Mouse (Mus musculus): Measurements from ENCODE around the gene Myo18b. TPM values are rescaled to one million over a fixed set of nuclear protein-coding genes. Genes with fewer than 3 reads are reported as not detected.

Gene Myo18b
- total and polyA plus RNA-seq, 3 experiments = 0.05 TPM; not detected in 2

- ATAC-seq (ENCODE audit: extremely low read depth, insufficient number of reproducible peaks, low FRiP score, poor library complexity, severe bottlenecking) (no peak), DNase-seq (ENCODE audit: low spot score) (no peak)
- peaks cover 98% of the 10 kb centered on the region for H3K9me3 ChIP-seq (replicated peaks)
- H3K4me1 ChIP-seq (ENCODE audit: insufficient read depth, low read depth, low read length) = no peaks in the 10 kb centered on the region
- no peaks in the 10 kb centered on the region for H3K36me3 ChIP-seq (replicated peaks)
- H3K27me3 ChIP-seq (ENCODE audit: insufficient read depth, low read length) = no peaks in the 10 kb centered on the region; the same call in 1 of the 2 replicates
- TF ChIP-seq GATA1 (IDR thresholded peaks at IDR 0.05; ENCODE audit: borderline replicate concordance, low read length) = no peak
- no peak for TF ChIP-seq GATA2 (IDR thresholded peaks at IDR 0.05; ENCODE audit: borderline replicate concordance, low read depth, low read length)
- no peak for TF ChIP-seq POLR2AphosphoS5 (IDR thresholded peaks at IDR 0.05; ENCODE audit: insufficient replicate concordance, low read depth, low read length)
- TF ChIP-seq CTCF (IDR thresholded peaks at IDR 0.05; ENCODE audit: low read depth, low read length) = no peak
- TF ChIP-seq TAL1 (conservative IDR thresholded peaks at IDR 0.05; ENCODE audit: low read depth, low read length) = no peak
- no peak overlapping the region for H3K4me3 ChIP-seq (ENCODE audit: low read depth, low read length)
Measured at GRCm38 (mm10) chr5:112868620-112869019, 27.5 kb downstream of the Myo18b start.

- no peak for DNase-seq (ENCODE audit: low spot score)
Measured at GRCm38 (mm10) chr5:112864719-112865367, 31.3 kb downstream of the Myo18b start.

DNA sequence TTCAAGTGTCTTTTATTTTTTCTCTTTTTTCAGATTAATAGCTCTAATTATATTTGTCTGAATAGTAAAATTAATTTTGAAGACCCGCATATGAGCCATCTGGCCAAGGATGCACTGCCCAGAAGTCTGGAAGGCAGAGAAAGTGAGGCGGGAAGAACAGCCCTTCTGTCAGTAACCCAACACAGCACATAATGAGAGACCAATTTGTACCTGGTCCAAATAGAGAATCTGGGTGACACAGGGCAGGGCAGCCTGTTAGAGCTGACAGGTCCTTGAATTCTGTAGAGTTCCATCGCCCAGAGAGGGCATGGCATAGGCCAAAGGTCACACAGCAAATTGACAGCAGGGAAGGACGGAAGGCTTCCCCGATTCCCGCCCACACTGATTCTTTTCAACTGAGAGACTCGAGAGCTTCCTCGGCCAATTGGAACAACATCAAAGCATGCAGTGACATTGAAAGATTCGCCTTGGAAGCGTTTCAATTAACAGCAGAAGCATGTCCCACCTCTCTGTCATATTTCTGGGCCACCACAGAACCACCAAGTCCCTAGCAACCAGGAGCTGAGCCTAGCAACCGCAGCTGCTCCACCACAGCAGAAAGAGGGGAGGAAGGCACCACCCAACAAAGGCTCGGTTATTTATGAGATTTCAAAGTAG is 36.7 kb downstream of the Myo18b start:
- DNase-seq (ENCODE audit: low spot score) = no peak
- Histone ChIP-seq H3K9me3 (replicated peaks) (peaks cover 94% of the 10 kb centered on the region), H3K4me3 (ENCODE audit: low read depth, low read length) (no peak overlapping the region), H3K27me3 (ENCODE audit: insufficient read depth, low read length) (no peaks in the 10 kb centered on the region), H3K4me1 (ENCODE audit: insufficient read depth, low read depth, low read length) (no peaks in the 10 kb centered on the region), H3K36me3 (replicated peaks) (no peaks in the 10 kb centered on the region)
- TF ChIP-seq POLR2AphosphoS5 (IDR thresholded peaks at IDR 0.05; ENCODE audit: insufficient replicate concordance, low read depth, low read length) (no peak), CTCF (IDR thresholded peaks at IDR 0.05; ENCODE audit: low read depth, low read length) (no peak), GATA2 (IDR thresholded peaks at IDR 0.05; ENCODE audit: borderline replicate concordance, low read depth, low read length) (no peak), TAL1 (conservative IDR thresholded peaks at IDR 0.05; ENCODE audit: low read depth, low read length) (no peak), GATA1 (IDR thresholded peaks at IDR 0.05; ENCODE audit: borderline replicate concordance, low read length) (no peak)
- no peak for ATAC-seq (ENCODE audit: extremely low read depth, insufficient number of reproducible peaks, low FRiP score, poor library complexity, severe bottlenecking)

More at GRCm38 (mm10) chr5:112864719-112865367, 31.3 kb downstream of the Myo18b start:
- Histone ChIP-seq H3K4me3 (ENCODE audit: low read depth, low read length) (no peak overlapping the region; the same call in 1 of the 2 replicates), H3K4me1 (ENCODE audit: insufficient read depth, low read depth, low read length) (no peaks in the 10 kb centered on the region), H3K36me3 (replicated peaks) (no peaks in the 10 kb centered on the region), H3K27me3 (ENCODE audit: insufficient read depth, low read length) (no peaks in the 10 kb centered on the region; the same call in 1 of the 2 replicates), H3K9me3 (replicated peaks) (peaks cover 96% of the 10 kb centered on the region)
- no peak for TF ChIP-seq POLR2AphosphoS5 (IDR thresholded peaks at IDR 0.05; ENCODE audit: insufficient replicate concordance, low read depth, low read length)
- TF ChIP-seq GATA2 (IDR thresholded peaks at IDR 0.05; ENCODE audit: borderline replicate concordance, low read depth, low read length) = no peak
- no peak for TF ChIP-seq CTCF (IDR thresholded peaks at IDR 0.05; ENCODE audit: low read depth, low read length)
- no peak for TF ChIP-seq TAL1 (conservative IDR thresholded peaks at IDR 0.05; ENCODE audit: low read depth, low read length)
- TF ChIP-seq GATA1 (IDR thresholded peaks at IDR 0.05; ENCODE audit: borderline replicate concordance, low read length) = no peak
- ATAC-seq (ENCODE audit: extremely low read depth, insufficient number of reproducible peaks, low FRiP score, poor library complexity, severe bottlenecking) = no peak

- H3K4me3 ChIP-seq (ENCODE audit: low read depth, low read length) = no peak overlapping the region; the same call in 1 of the 2 replicates
- TF ChIP-seq GATA1 (IDR thresholded peaks at IDR 0.05; ENCODE audit: borderline replicate concordance, low read length) = no peak
- TF ChIP-seq TAL1 (conservative IDR thresholded peaks at IDR 0.05; ENCODE audit: low read depth, low read length) = no peak
- no peak for TF ChIP-seq CTCF (IDR thresholded peaks at IDR 0.05; ENCODE audit: low read depth, low read length)
- no peak for TF ChIP-seq POLR2AphosphoS5 (IDR thresholded peaks at IDR 0.05; ENCODE audit: insufficient replicate concordance, low read depth, low read length)
- TF ChIP-seq GATA2 (IDR thresholded peaks at IDR 0.05; ENCODE audit: borderline replicate concordance, low read depth, low read length) = no peak
- H3K36me3 ChIP-seq (replicated peaks) = no peaks in the 10 kb centered on the region
- DNase-seq (ENCODE audit: low spot score) = no peak
- no peaks in the 10 kb centered on the region for H3K4me1 ChIP-seq (ENCODE audit: insufficient read depth, low read depth, low read length)
- H3K9me3 ChIP-seq (replicated peaks) = peaks cover 96% of the 10 kb centered on the region
- no peak for ATAC-seq (ENCODE audit: extremely low read depth, insufficient number of reproducible peaks, low FRiP score, poor library complexity, severe bottlenecking)
- H3K27me3 ChIP-seq (ENCODE audit: insufficient read depth, low read length) = no peaks in the 10 kb centered on the region
Measured at GRCm38 (mm10) chr5:112853179-112853578, 43.0 kb downstream of the Myo18b start.

GRCm38 (mm10) chr5:112851389-112851788 is 44.8 kb downstream of the Myo18b start:
- no peaks in the 10 kb centered on the region for H3K27me3 ChIP-seq (ENCODE audit: insufficient read depth, low read length)
- H3K4me3 ChIP-seq (ENCODE audit: low read depth, low read length) = no peak overlapping the region
- ATAC-seq (ENCODE audit: extremely low read depth, insufficient number of reproducible peaks, low FRiP score, poor library complexity, severe bottlenecking) = no peak
- H3K4me1 ChIP-seq (ENCODE audit: insufficient read depth, low read depth, low read length) = no peaks in the 10 kb centered on the region
- TF ChIP-seq GATA2 (IDR thresholded peaks at IDR 0.05; ENCODE audit: borderline replicate concordance, low read depth, low read length) (no peak), TAL1 (conservative IDR thresholded peaks at IDR 0.05; ENCODE audit: low read depth, low read length) (no peak), CTCF (IDR thresholded peaks at IDR 0.05; ENCODE audit: low read depth, low read length) (no peak), POLR2AphosphoS5 (IDR thresholded peaks at IDR 0.05; ENCODE audit: insufficient replicate concordance, low read depth, low read length) (no peak), GATA1 (IDR thresholded peaks at IDR 0.05; ENCODE audit: borderline replicate concordance, low read length) (no peak)
- DNase-seq (ENCODE audit: low spot score) = no peak
- peaks cover 95% of the 10 kb centered on the region for H3K9me3 ChIP-seq (replicated peaks)
- H3K36me3 ChIP-seq (replicated peaks) = no peaks in the 10 kb centered on the region

GRCm38 (mm10) chr5:112848586-112849280 is 47.4 kb downstream of the Myo18b start:
- Histone ChIP-seq H3K27me3 (ENCODE audit: insufficient read depth, low read length) (no peaks in the 10 kb centered on the region), H3K9me3 (replicated peaks) (peaks cover 97% of the 10 kb centered on the region), H3K36me3 (replicated peaks) (no peaks in the 10 kb centered on the region), H3K4me3 (ENCODE audit: low read depth, low read length) (no peak overlapping the region), H3K4me1 (ENCODE audit: insufficient read depth, low read depth, low read length) (no peaks in the 10 kb centered on the region)
- no peak for ATAC-seq (ENCODE audit: extremely low read depth, insufficient number of reproducible peaks, low FRiP score, poor library complexity, severe bottlenecking)
- DNase-seq (ENCODE audit: low spot score) = no peak
- TF ChIP-seq GATA1 (IDR thresholded peaks at IDR 0.05; ENCODE audit: borderline replicate concordance, low read length) (no peak), GATA2 (IDR thresholded peaks at IDR 0.05; ENCODE audit: borderline replicate concordance, low read depth, low read length) (no peak), TAL1 (conservative IDR thresholded peaks at IDR 0.05; ENCODE audit: low read depth, low read length) (no peak), CTCF (IDR thresholded peaks at IDR 0.05; ENCODE audit: low read depth, low read length) (no peak), POLR2AphosphoS5 (IDR thresholded peaks at IDR 0.05; ENCODE audit: insufficient replicate concordance, low read depth, low read length) (no peak)

Measured in G1E (cell line).